ENCODE assay signal across 7 mouse cellular contexts in genomic region chr16:32607562-32608343, GRCm38 (mm10). TPM values are rescaled to one million over a fixed set of nuclear protein-coding genes. Genes with fewer than 3 reads are reported as not detected.
DNase-seq lines count a peak whose midpoint lies in the region; ATAC-seq and TF ChIP-seq lines count a peak whose summit lies in the region.

No protein-coding gene starts in this region.

- no peaks in the 10 kb centered on the region for H3K27me3 ChIP-seq in lung, postnatal 0 days (replicated peaks; ENCODE audit: insufficient read depth, low read length)
- H3K27me3 ChIP-seq in forebrain, embryonic 15.5 days: no peaks in the 10 kb centered on the region
- no peaks in the 10 kb centered on the region for H3K27me3 ChIP-seq in limb, embryonic 14.5 days (ENCODE audit: control insufficient read depth, insufficient read depth, low read length)
- no peaks in the 10 kb centered on the region for H3K27me3 ChIP-seq in splenic B cell, adult 2 months (ENCODE audit: control insufficient read depth, insufficient read depth, low read length, poor library complexity, severe bottlenecking)

- DNase-seq in lung, postnatal 0 days (ENCODE audit: low spot score): no peak
- no peak for DNase-seq in lung, adult 2 months
- DNase-seq in limb, embryonic 14.5 days (ENCODE audit: low spot score): no peak
- peak; percentile 60 for DNase-seq in splenic B cell, adult 2 months (ENCODE audit: low read depth, low spot score)
- no peak for DNase-seq in gastrocnemius, postnatal 4 days (ENCODE audit: low spot score in 2 of 2)
- no peak for DNase-seq in cerebellum, postnatal 14 days

- peaks cover 5% of the 10 kb centered on the region; the same call in 1 of the 2 replicates for H3K4me1 ChIP-seq in lung, postnatal 0 days (ENCODE audit: insufficient read depth, low read depth, low read length)
- H3K4me1 ChIP-seq in lung, adult 2 months (ENCODE audit: control insufficient read depth, insufficient read depth, low read length): no peaks in the 10 kb centered on the region
- H3K4me1 ChIP-seq in forebrain, embryonic 15.5 days: peaks cover 21% of the 10 kb centered on the region
- H3K4me1 ChIP-seq in limb, embryonic 14.5 days (ENCODE audit: control insufficient read depth, insufficient read depth, low read length): peaks cover 7% of the 10 kb centered on the region

- ATAC-seq in lung, postnatal 0 days: no peak
- ATAC-seq in forebrain, embryonic 15.5 days (replicated peaks): no peak
- ATAC-seq in limb, embryonic 14.5 days (ENCODE audit: low FRiP score, low read depth): no peak

- H3K9ac ChIP-seq in lung, postnatal 0 days (replicated peaks; ENCODE audit: low read depth): no peak overlapping the region
- H3K9ac ChIP-seq in forebrain, embryonic 15.5 days (replicated peaks): peak overlapping the region; percentile 43; the same call in 1 of the 2 replicates
- no peak overlapping the region for H3K9ac ChIP-seq in limb, embryonic 14.5 days (ENCODE audit: low read depth, low read length, severe bottlenecking)

- no peak overlapping the region for H3K27ac ChIP-seq in lung, postnatal 0 days (ENCODE audit: low read length)
- H3K27ac ChIP-seq in forebrain, embryonic 15.5 days (replicated peaks): peak overlapping the region; percentile 96
- H3K27ac ChIP-seq in limb, embryonic 14.5 days (replicated peaks; ENCODE audit: low read depth, low read length): no peak overlapping the region

- no peak for TF ChIP-seq EP300 in lung, postnatal 0 days (IDR thresholded peaks at IDR 0.05)

- WGBS in lung, postnatal 0 days: 51% methylated on average over 7 of the region's 7 CpGs
- 62% methylated on average over 7 of the region's 7 CpGs for WGBS in lung, adult 2 months
- 68% methylated on average over 7 of the region's 7 CpGs for WGBS in forebrain, embryonic 15.5 days
- 47% methylated on average over 7 of the region's 7 CpGs for WGBS in limb, embryonic 14.5 days

- no peak for TF ChIP-seq POLR2A in lung, adult 2 months (IDR thresholded peaks at IDR 0.05; ENCODE audit: borderline replicate concordance, extremely low read depth, low read depth, low read length)
- no peak for TF ChIP-seq POLR2A in limb, embryonic 14.5 days (IDR thresholded peaks at IDR 0.05; ENCODE audit: borderline replicate concordance, extremely low read depth, insufficient read depth, insufficient read length)

- TF ChIP-seq CTCF in lung, postnatal 0 days (IDR thresholded peaks at IDR 0.05): no peak
- TF ChIP-seq CTCF in lung, adult 2 months (IDR thresholded peaks at IDR 0.05; ENCODE audit: insufficient read depth, low read length): no peak

- no peaks in the 10 kb centered on the region for H3K9me3 ChIP-seq in lung, postnatal 0 days (ENCODE audit: low read length)
- no peaks in the 10 kb centered on the region for H3K9me3 ChIP-seq in forebrain, embryonic 15.5 days
- no peaks in the 10 kb centered on the region for H3K9me3 ChIP-seq in limb, embryonic 14.5 days (ENCODE audit: control insufficient read depth, low read length)

- H3K4me2 ChIP-seq in lung, postnatal 0 days (replicated peaks; ENCODE audit: low read depth, low read length): 0 out of 2 replicates have a peak overlapping the region, but pooled peaks have one; percentile 84
- H3K4me2 ChIP-seq in forebrain, embryonic 15.5 days (replicated peaks): peak overlapping the region; percentile 66; the same call in 1 of the 2 replicates
- peak overlapping the region; percentile 85 for H3K4me2 ChIP-seq in limb, embryonic 14.5 days (replicated peaks; ENCODE audit: low read depth, low read length, severe bottlenecking)

- no peaks in the 10 kb centered on the region for H3K36me3 ChIP-seq in lung, postnatal 0 days (ENCODE audit: insufficient read depth, low read length)
- no peaks in the 10 kb centered on the region for H3K36me3 ChIP-seq in forebrain, embryonic 15.5 days
- no peaks in the 10 kb centered on the region for H3K36me3 ChIP-seq in limb, embryonic 14.5 days (ENCODE audit: control insufficient read depth, insufficient read depth, low read length)
- no peaks in the 10 kb centered on the region for H3K36me3 ChIP-seq in splenic B cell, adult 2 months (ENCODE audit: control insufficient read depth, insufficient read depth, low read length, poor library complexity, severe bottlenecking)

- H3K4me3 ChIP-seq in lung, postnatal 0 days (ENCODE audit: low read depth, low read length): no peak overlapping the region
- no peak overlapping the region for H3K4me3 ChIP-seq in lung, adult 2 months (replicated peaks; ENCODE audit: extremely low read depth, low read depth, low read length)
- H3K4me3 ChIP-seq in forebrain, embryonic 15.5 days: peak overlapping the region; percentile 89
- peak overlapping the region; percentile 78; the same call in 1 of the 2 replicates for H3K4me3 ChIP-seq in limb, embryonic 14.5 days (replicated peaks; ENCODE audit: low read length)

RNA-seq across cellular contexts. Expression of gene Tfrc, which starts 1.0 kb away (rescaled TPM):
- 14.6 and 16.0 TPM in 2 replicates for polyA plus RNA-seq in lung, postnatal 0 days (2015; fragmentation: Nextera tagmentation; extraction: Ambion mirVana)
- 7.5 and 12.8 TPM in 2 replicates for polyA plus RNA-seq in lung, adult 2 months (2012; rRNA removed)
- 28.3 and 33.1 TPM in 2 replicates for polyA plus RNA-seq in forebrain, embryonic 15.5 days (2015; fragmentation: Nextera tagmentation; extraction: Ambion mirVana)
- polyA plus RNA-seq in limb, embryonic 14.5 days (2012; rRNA removed): 28.6 and 33.6 TPM in 2 replicates
- 33.4 and 33.8 TPM in 2 replicates for polyA plus RNA-seq in limb, embryonic 14.5 days (2014; fragmentation: Nextera tagmentation; extraction: Ambion mirVana)
- total RNA-seq in gastrocnemius, postnatal 4 days (2021): 100 to 1,000 TPM in 1 of 2 experiments, 10 to 100 TPM in 1; 83.5 to 124 TPM

RNA-seq across cellular contexts. Expression of gene Tnk2, which starts 35.9 kb away (rescaled TPM):
- polyA plus RNA-seq in lung, postnatal 0 days (2015; fragmentation: Nextera tagmentation; extraction: Ambion mirVana): 19.8 and 22.4 TPM in 2 replicates
- polyA plus RNA-seq in lung, adult 2 months (2012; rRNA removed): 107 and 119 TPM in 2 replicates
- polyA plus RNA-seq in forebrain, embryonic 15.5 days (2015; fragmentation: Nextera tagmentation; extraction: Ambion mirVana): 16.0 and 20.4 TPM in 2 replicates
- polyA plus RNA-seq in limb, embryonic 14.5 days (2012; rRNA removed): 98.1 and 141 TPM in 2 replicates
- polyA plus RNA-seq in limb, embryonic 14.5 days (2014; fragmentation: Nextera tagmentation; extraction: Ambion mirVana): 16.0 and 17.6 TPM in 2 replicates
- 10 to 100 TPM; 79.9 to 82.7 TPM for total RNA-seq in gastrocnemius, postnatal 4 days (2021)

Comparison
In these comparisons a context has a peak if more than half of its experiments do, and no peak if none do; other contexts are left out.
1. H3K4me3 ChIP-seq: peak in forebrain, embryonic 15.5 days (single experiment) and limb, embryonic 14.5 days (single experiment); none in lung, postnatal 0 days (single experiment) and lung, adult 2 months (single experiment).
2. Peak in every context shown above with its lines, with median percentiles within 50 percentile points of each other: H3K4me2 ChIP-seq.